Mouse (Mus musculus) left cerebral cortex, postnatal 14 days (tissue): Measurements from ENCODE around the gene Ltb. TPM values are rescaled to one million over a fixed set of nuclear protein-coding genes. Genes with fewer than 3 reads are reported as not detected.
"Not testable (repeated sequence)": the region's sequence is repeated elsewhere in the genome, so short reads cannot be mapped to it uniquely, and the experiment has no call there.

Experiments
- DNase-seq, 2 experiments: peaks; one replicate each; pipeline ENCODE4 v3.0.0; 2021 to 2022; ENCODE audit warnings: low spot score in 2 of 2, mixed read lengths in 1 of 2
- intact Hi-C: fragments of 180-260 bp; cut with DNase I; formaldehyde crosslinking; loops from one replicate; pipeline ENCODE4 v1.15.1; 2025
- total RNA-seq, 2 experiments: library from RNA; stranded (reverse); gene quantifications; 2 replicates each; pipeline ENCODE4 v1.2.3; 2021

Gene Ltb
- total RNA-seq, 2 experiments from 2014 or later = 0.55 to 1.0 TPM

DNA sequence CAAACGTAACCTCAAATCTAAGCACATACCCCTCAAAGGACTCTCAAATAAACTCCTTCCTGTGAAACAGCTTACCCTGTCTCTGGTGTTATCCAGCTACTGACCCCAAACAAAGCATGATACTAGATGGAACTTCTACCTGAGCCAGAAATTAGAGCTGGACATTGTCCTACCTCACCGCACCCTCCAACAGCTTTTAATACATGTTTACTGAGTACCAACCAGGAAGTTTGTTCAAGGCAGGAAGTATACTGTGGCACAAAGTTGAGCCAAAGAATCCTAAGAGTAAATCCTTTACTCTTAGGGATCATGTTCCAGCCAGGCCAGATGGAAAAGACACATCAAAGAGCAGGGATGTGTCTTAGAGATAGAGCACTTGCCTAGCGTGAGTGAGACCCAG is 16.4 kb downstream of the Ltb start:
- intact Hi-C loops = no loop called here
- DNase-seq = no peak

GRCm38 (mm10) chr17:35213071-35213470 is 18.8 kb downstream of the Ltb start:
- intact Hi-C loops = no loop called here
- DNase-seq = no peak

- DNase-seq = no peak
- intact Hi-C loops = no loop called here
Measured at GRCm38 (mm10) chr17:35218516-35219193, 24.4 kb downstream of the Ltb start.

- intact Hi-C loops = no loop called here
- peak in 1 of 2 experiments; percentile 18 for DNase-seq
Measured at GRCm38 (mm10) chr17:35219601-35220041, 25.4 kb downstream of the Ltb start.

- DNase-seq = no peak
- intact Hi-C loops = no loop called here
Measured at GRCm38 (mm10) chr17:35220156-35220952, 26.1 kb downstream of the Ltb start, which contains the start of gene Gm16181. Gene Gm16181, plus strand, starts transcription at chr17:35220834.

DNA sequence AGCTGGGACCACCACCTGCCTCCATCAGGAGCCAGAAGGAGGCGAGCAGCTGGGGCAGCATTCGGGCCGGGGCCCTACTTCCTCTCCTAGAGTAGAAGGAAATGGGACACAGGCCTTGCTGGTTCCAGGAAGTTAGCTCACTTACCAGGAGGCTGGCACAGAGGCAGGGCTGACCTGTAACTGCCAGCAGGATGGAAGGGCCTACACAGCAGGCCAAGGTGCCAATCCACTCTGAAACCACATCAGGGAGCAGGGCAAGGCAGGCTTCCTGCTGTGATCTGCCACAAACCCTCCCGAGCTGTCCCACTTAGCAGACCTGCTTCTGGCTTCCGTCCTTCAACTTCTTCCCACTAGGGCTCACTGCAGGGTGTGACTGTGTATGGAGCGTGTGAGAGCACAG is 28.1 kb downstream of the Ltb start:
- intact Hi-C loops = no loop called here

DNA sequence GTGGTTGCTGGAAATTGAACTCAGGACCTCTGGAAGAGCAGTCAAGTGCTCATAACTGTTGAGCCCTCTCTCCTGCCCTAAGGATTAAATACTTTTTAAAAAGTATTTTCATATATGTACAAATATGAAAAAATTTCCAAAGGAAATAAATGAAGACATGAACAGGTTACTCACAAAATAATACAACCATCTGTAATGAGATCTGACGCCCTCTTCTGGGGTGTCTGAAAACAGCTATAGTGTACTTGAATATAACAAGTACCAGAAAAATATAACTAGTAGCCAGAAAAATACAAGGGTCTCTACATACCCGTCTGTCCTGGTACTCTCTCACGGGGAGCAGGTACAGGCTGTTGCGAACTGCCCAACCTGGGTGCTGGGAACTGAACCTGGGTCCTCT is 30.4 kb downstream of the Ltb start:
- intact Hi-C loops = no loop called here
- no peak for DNase-seq

More for the DNA sequence above, 28.1 kb downstream of the Ltb start:
- DNase-seq = no peak

DNA sequence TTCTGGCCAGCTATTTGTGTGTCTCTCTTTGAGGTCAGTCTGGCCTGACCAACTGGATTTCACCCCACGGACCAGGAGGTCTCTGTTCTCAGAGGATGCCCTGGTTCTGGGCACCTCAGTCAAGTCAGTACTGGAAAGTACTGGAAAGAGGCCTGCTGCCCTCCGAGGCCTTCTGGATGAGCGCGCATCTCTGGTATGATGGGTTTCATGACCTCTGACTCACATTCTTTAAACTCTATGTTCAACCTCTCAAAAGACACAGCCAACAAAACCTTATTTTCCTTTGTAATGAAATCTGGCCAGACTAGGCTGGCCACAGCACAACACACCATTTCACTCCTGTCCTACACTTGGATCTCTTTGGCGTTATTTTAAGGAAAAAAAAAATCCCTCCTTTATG is 31.2 kb downstream of the Ltb start:
- intact Hi-C loops = no loop called here
- no peak for DNase-seq

DNA sequence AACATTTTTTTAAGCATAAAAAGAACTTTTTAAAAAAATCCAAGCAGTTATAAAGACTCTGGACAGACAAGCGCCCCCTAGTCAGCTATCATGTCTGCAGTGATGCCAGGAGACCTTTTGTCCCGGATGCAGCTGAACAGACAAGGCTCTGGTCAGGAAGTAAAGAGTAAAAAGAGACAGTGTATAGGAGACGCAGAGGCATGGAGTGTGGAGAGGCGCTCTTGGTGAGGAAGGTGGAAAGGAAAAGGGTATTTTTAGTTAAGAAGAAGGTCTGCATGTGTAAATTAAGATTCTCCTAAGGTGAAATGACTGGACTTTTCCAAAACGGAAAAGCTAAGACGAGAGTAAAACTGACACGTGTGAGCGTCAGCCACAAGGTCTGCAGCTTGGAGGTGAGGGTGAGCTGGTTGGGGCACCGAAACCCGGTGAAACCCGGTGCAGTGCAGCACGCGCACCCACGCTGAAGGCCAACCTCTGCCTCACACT is 32.4 kb downstream of the Ltb start:
- intact Hi-C loops = loop anchor here (1.0 kb wide), 1 partner anchor 22 kb away; no protein-coding TSS in a partner anchor
- DNase-seq = no peak

DNA sequence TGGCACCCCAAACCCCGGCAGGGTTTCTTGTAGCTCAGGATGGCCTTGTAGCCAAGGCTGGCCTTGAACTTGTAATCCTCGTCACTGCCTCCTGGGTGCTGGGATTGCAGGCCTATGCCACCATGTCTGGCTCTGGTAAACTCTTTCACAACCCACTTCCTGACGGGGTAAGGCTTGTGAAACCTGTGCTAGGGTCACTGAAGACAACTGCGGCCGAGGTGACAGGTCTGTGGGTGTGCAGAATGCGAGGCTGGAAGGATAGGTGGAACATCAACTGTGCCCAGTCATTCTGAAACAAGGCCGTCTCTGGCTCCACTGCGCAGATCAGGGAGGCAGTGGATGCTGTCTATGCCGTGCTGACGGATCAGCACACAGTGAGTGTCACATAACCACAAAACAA is 36.8 kb downstream of the Ltb start:
- intact Hi-C loops = loop anchor here (10.0 kb wide), 2 partner anchors 226 to 626 kb away; partner anchors contain the start of genes Agpat1, Rnf5 and Vars

GRCm38 (mm10) chr17:35232043-35232442 is 37.8 kb downstream of the Ltb start:
- intact Hi-C loops = loop anchor here (2.0 to 10.0 kb wide), 4 partner anchors 53 to 627 kb away; partner anchors contain the start of genes Agpat1, Rnf5 and Vars
- DNase-seq = peak; percentile 80 to 90

More for the DNA sequence above, 36.8 kb downstream of the Ltb start:
- no peak for DNase-seq

DNA sequence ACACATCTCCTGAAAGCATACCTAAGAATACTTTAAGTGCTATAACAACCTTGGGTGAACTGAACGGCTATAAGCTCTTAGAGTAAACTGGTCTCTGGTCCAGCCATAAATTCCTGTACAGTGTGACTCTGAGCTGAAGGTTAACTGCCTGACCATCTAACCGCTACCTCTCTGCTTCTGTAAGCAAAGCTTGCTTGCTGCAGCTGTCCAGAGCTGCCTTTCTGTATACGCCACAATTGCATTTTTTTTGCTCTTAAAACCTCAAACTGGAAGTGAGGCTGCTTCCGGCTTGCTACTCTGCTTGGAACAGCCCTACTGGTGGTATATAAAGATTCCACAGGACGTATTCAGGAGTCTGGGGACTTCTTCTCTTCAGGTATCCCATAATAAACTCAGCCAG is 38.4 kb downstream of the Ltb start:
- intact Hi-C loops = loop anchor here (2.0 to 10.0 kb wide), 4 partner anchors 54 to 628 kb away; partner anchors contain the start of genes Agpat1, Rnf5 and Vars
- peak in 1 of 2 experiments; percentile 5 for DNase-seq

GRCm38 (mm10) chr17:35233114-35233980 is 39.1 kb downstream of the Ltb start, which contains the start of gene Atp6v1g2:
Gene Atp6v1g2, plus strand, starts transcription at chr17:35233660.
- intact Hi-C loops = loop anchor here (2.0 to 10.0 kb wide), 4 partner anchors 55 to 629 kb away; partner anchors contain the start of genes Agpat1, Rnf5 and Vars
- DNase-seq = peak in 1 of 2 experiments; percentile 11

DNA sequence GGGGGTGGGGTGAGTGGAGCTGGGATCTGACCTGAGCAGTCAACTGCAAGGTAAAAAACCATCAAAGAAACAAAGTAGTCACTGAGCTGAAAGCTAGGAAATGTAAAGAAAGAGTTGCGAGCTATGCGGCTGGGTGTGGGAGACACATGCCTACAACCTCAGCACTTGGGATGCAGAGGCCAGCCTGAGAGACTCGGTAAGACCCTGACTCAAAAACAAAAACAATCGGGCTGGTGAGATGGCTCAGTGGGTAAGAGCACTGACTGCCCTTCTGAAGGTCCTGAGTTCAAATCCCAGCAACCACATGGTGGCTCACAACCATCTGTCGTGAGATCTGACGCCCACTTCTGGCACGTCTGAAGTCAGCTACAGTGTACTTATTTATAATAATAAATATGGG is 39.9 kb downstream of the Ltb start:
- not testable (repeated sequence) for DNase-seq
- intact Hi-C loops = loop anchor here (10.0 kb wide), 2 partner anchors 229 to 629 kb away; partner anchors contain the start of genes Agpat1, Rnf5 and Vars

DNA sequence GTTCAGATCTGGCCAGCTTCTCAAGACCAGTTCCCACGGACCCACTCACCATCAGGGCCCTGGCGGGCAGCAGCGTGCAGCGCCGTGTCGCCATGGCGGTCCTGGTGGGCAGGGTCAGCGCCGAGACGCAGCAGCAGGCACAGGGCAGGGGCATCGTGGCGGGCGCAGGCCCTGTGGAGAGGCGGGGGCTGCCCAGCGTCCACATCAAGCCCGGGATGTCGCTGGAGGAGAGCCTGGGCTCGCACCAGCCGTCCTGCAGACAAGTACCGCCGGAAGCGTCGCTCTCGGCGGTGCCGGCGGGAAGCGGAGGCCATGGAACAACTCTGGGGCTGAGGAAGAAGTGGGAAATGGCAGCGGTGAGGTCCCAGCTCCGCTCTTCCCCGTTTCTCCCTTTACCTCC is 40.7 kb downstream of the Ltb start:
- DNase-seq = peak in 1 of 2 experiments; percentile 27

DNA sequence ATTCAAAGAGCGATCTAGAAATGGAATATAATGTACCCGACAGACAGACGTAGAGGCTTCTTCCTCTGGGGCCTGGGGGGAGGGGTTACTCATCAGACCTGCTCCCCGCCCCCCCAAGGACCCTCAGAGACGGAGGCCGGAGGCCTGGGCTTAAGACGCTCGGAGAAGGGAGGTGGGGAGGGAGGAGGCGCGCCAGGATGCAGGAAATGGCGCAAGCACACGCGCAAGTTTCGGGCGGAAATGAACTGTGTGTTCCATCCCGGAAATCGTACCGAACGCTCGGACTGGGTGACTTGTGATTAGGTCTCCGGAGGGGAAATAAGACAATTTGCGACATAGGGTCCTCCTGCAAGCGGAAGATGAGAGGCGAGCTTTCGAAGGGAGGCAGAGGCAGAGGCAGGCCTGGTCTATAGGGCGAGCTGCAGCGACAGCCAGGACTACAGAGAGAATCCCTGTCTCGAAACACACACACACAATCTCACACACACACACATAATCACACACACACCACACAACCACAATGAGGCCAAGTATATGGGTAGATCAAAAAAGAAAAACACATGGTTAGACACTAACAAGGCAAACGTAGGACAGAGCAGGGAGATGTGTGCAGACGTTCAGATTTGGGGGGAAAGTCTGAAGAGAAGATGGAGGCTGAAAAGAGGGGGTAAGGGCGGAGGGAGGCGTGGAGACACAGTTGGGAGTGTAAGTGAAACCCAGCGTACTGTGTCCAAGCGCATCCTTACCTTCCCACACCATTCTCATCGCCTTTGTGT is 41.6 kb downstream of the Ltb start, which contains the start of gene Nfkbil1:
Nfkbil1 (minus strand) TSS at position 179 of the 776 bp plus-strand sequence.
- intact Hi-C loops = loop anchor here (5.0 to 10.0 kb wide), 3 partner anchors 114 to 631 kb away; partner anchors contain the start of genes Agpat1, Csnk2b, Gpank1 and Rnf5

More for the DNA sequence above, 40.7 kb downstream of the Ltb start:
- intact Hi-C loops = loop anchor here (5.0 to 10.0 kb wide), 3 partner anchors 113 to 630 kb away; partner anchors contain the start of genes Agpat1, Csnk2b, Gpank1 and Rnf5

DNA sequence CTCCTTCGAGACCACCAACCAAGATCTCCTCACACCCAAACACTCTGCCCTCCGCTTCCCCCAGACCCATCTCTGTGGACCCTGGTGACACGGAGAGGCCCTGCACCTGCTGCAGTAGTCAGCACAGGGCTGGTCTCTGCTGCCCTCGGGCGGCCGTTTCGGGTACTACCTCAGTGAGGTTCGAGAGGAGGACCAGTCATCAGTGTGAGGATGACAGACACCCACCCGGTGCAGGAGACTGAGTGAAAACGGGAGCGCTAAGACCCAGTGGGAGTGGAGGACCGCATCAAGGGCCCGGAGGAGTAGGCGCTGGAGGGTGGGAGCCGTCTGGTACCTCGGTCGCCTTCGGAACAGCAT is 42.1 kb downstream of the Ltb start:
- DNase-seq = peak; percentile 99 to 100
- intact Hi-C loops = loop anchor here (5.0 to 10.0 kb wide), 3 partner anchors 114 to 632 kb away; partner anchors contain the start of genes Agpat1, Csnk2b, Gpank1 and Rnf5

More for the DNA sequence above, 41.6 kb downstream of the Ltb start, which contains the start of gene Nfkbil1:
- peak; percentile 95 to 96 for DNase-seq
